Mouse (Mus musculus) urinary bladder, adult 18-20 months (tissue): ENCODE results near the gene Bhlhe40.
A peak's percentile ranks its signal among the peaks of the same experiment; 100 is the strongest.

Source experiments
- DNase-seq, 2 experiments: peaks; one replicate each; pipeline ENCODE4 v3.0.0; 2022; ENCODE audit warnings: low spot score in 2 of 2, mixed read lengths in 2 of 2

Gene Bhlhe40

GRCm38 (mm10) chr6:108660206-108660877 is at the start of gene Bhlhe40:
Bhlhe40 (plus strand) TSS chr6:108660629.
- DNase-seq: peak; percentile 84 to 86

GRCm38 (mm10) chr6:108611663-108612062 is 48.8 kb upstream of the Bhlhe40 start:
- no peak for DNase-seq

- no peak for DNase-seq
These were observed 42.4 kb upstream of the Bhlhe40 start for GRCm38 (mm10) chr6:108618025-108618424.

- no peak for DNase-seq
These were observed 37.3 kb upstream of the Bhlhe40 start for GRCm38 (mm10) chr6:108623028-108623565.

- no peak for DNase-seq
These were observed 35.5 kb upstream of the Bhlhe40 start for GRCm38 (mm10) chr6:108624915-108625314.

GRCm38 (mm10) chr6:108630701-108631100 is 29.7 kb upstream of the Bhlhe40 start:
- DNase-seq: no peak

GRCm38 (mm10) chr6:108638157-108638833 is 22.1 kb upstream of the Bhlhe40 start:
- no peak for DNase-seq

GRCm38 (mm10) chr6:108642020-108642419 is 18.4 kb upstream of the Bhlhe40 start:
- no peak for DNase-seq

GRCm38 (mm10) chr6:108643035-108643434 is 17.4 kb upstream of the Bhlhe40 start:
- DNase-seq: no peak

- no peak for DNase-seq
These were observed 16.1 kb upstream of the Bhlhe40 start for GRCm38 (mm10) chr6:108644311-108644710.

GRCm38 (mm10) chr6:108647094-108647493 is 13.3 kb upstream of the Bhlhe40 start:
- no peak for DNase-seq

GRCm38 (mm10) chr6:108648072-108648471 is 12.4 kb upstream of the Bhlhe40 start:
- no peak for DNase-seq

- no peak for DNase-seq
These were observed 4.6 kb upstream of the Bhlhe40 start for GRCm38 (mm10) chr6:108655861-108656260.

GRCm38 (mm10) chr6:108658051-108658415 is 2.4 kb upstream of the Bhlhe40 start:
- no peak for DNase-seq

- peak; percentile 12 to 55 for DNase-seq
These were observed 1.8 kb upstream of the Bhlhe40 start for GRCm38 (mm10) chr6:108658416-108659201.

GRCm38 (mm10) chr6:108659221-108659725 is 1.2 kb upstream of the Bhlhe40 start:
- DNase-seq: peak; percentile 84 to 89

GRCm38 (mm10) chr6:108659726-108660205 is 663 bp upstream of the Bhlhe40 start:
- DNase-seq: peak; percentile 80 to 81

GRCm38 (mm10) chr6:108660878-108661389 is 505 bp downstream of the Bhlhe40 start:
- no peak for DNase-seq

- DNase-seq: peak; percentile 79 to 83
These were observed 983 bp downstream of the Bhlhe40 start for GRCm38 (mm10) chr6:108661412-108661811.

- DNase-seq: no peak
These were observed 1.5 kb downstream of the Bhlhe40 start for GRCm38 (mm10) chr6:108661890-108662289.
